Mouse (Mus musculus): ENCODE measurements around the gene Sema6c. TPM values are rescaled to one million over a fixed set of nuclear protein-coding genes. Genes with fewer than 3 reads are reported as not detected.
A peak's percentile ranks its signal among the peaks of the same experiment; 100 is the strongest.

The Sema6c gene
- polyA plus RNA-seq, 1 experiment from 2014 or later, result 26.0 TPM

GRCm38 (mm10) chr3:95140289-95140595, 20.0 kb upstream of the Sema6c start:
- ATAC-seq (ENCODE audit: low read depth), result no peak
- 0 out of 2 replicates have a peak, but pooled peaks cover 5% of the 10 kb centered on the region for H3K36me3 ChIP-seq (ENCODE audit: control insufficient read depth, insufficient read depth, low read length)
- H3K4me1 ChIP-seq (ENCODE audit: control insufficient read depth, insufficient read depth, low read length), result peaks cover 4% of the 10 kb centered on the region; the same call in 1 of the 2 replicates
- no peaks in the 10 kb centered on the region for H3K27me3 ChIP-seq (ENCODE audit: control insufficient read depth, insufficient read depth, low read length)
- no peaks in the 10 kb centered on the region for H3K9me3 ChIP-seq (ENCODE audit: control insufficient read depth, low read length)
- H3K4me3 ChIP-seq (ENCODE audit: low read depth, low read length), result no peak overlapping the region
- no peak overlapping the region for H3K9ac ChIP-seq (replicated peaks; ENCODE audit: low read depth, low read length)
- no peak overlapping the region for H3K27ac ChIP-seq (ENCODE audit: low read depth, low read length)
- H3K4me2 ChIP-seq (ENCODE audit: low read depth, low read length), result no peak overlapping the region
- WGBS, result 63% methylated on average over 18 of the region's 18 CpGs

- H3K4me3 ChIP-seq (ENCODE audit: low read depth, low read length), result no peak overlapping the region
- H3K27me3 ChIP-seq (ENCODE audit: control insufficient read depth, insufficient read depth, low read length), result no peaks in the 10 kb centered on the region
- no peak overlapping the region for H3K4me2 ChIP-seq (ENCODE audit: low read depth, low read length)
- no peaks in the 10 kb centered on the region for H3K4me1 ChIP-seq (ENCODE audit: control insufficient read depth, insufficient read depth, low read length)
- 83% methylated on average over 6 of the region's 6 CpGs for WGBS
- ATAC-seq (ENCODE audit: low read depth), result no peak
- H3K9ac ChIP-seq (replicated peaks; ENCODE audit: low read depth, low read length), result no peak overlapping the region
- H3K27ac ChIP-seq (ENCODE audit: low read depth, low read length), result no peak overlapping the region
- 0 out of 2 replicates have a peak, but pooled peaks cover 5% of the 10 kb centered on the region for H3K36me3 ChIP-seq (ENCODE audit: control insufficient read depth, insufficient read depth, low read length)
- H3K9me3 ChIP-seq (ENCODE audit: control insufficient read depth, low read length), result no peaks in the 10 kb centered on the region
These were observed 19.5 kb upstream of the Sema6c start for GRCm38 (mm10) chr3:95140795-95141194.

- no peak overlapping the region for H3K4me3 ChIP-seq (ENCODE audit: low read depth, low read length)
- no peak overlapping the region for H3K4me2 ChIP-seq (ENCODE audit: low read depth, low read length)
- WGBS, result 92% methylated on average over 9 of the region's 9 CpGs
- no peaks in the 10 kb centered on the region for H3K27me3 ChIP-seq (ENCODE audit: control insufficient read depth, insufficient read depth, low read length)
- no peaks in the 10 kb centered on the region for H3K4me1 ChIP-seq (ENCODE audit: control insufficient read depth, insufficient read depth, low read length)
- H3K27ac ChIP-seq (ENCODE audit: low read depth, low read length), result no peak overlapping the region
- 0 out of 2 replicates have a peak, but pooled peaks cover 5% of the 10 kb centered on the region for H3K36me3 ChIP-seq (ENCODE audit: control insufficient read depth, insufficient read depth, low read length)
- H3K9me3 ChIP-seq (ENCODE audit: control insufficient read depth, low read length), result no peaks in the 10 kb centered on the region
- ATAC-seq (ENCODE audit: low read depth), result no peak
- no peak overlapping the region for H3K9ac ChIP-seq (replicated peaks; ENCODE audit: low read depth, low read length)
These were observed 18.8 kb upstream of the Sema6c start for GRCm38 (mm10) chr3:95141474-95141873.

GRCm38 (mm10) chr3:95141952-95142616, 18.2 kb upstream of the Sema6c start, which contains the start of gene Tnfaip8l2:
Tnfaip8l2 (minus strand) TSS chr3:95142360.
- Histone ChIP-seq H3K4me1 (ENCODE audit: control insufficient read depth, insufficient read depth, low read length) (no peaks in the 10 kb centered on the region), H3K27ac (ENCODE audit: low read depth, low read length) (no peak within 1 kb of the TSS), H3K27me3 (ENCODE audit: control insufficient read depth, insufficient read depth, low read length) (no peaks in the 10 kb centered on the region), H3K4me3 (ENCODE audit: low read depth, low read length) (no peak within 1 kb of the TSS), H3K4me2 (ENCODE audit: low read depth, low read length) (no peak within 1 kb of the TSS), H3K9me3 (ENCODE audit: control insufficient read depth, low read length) (no peaks in the 10 kb centered on the region), H3K36me3 (ENCODE audit: control insufficient read depth, insufficient read depth, low read length) (0 out of 2 replicates have a peak, but pooled peaks cover 5% of the 10 kb centered on the region), H3K9ac (replicated peaks; ENCODE audit: low read depth, low read length) (no peak within 1 kb of the TSS)
- ATAC-seq (ENCODE audit: low read depth), result no peak
- 83% methylated on average over 10 of the region's 10 CpGs for whole genome bisulfite sequencing

GRCm38 (mm10) chr3:95142617-95143011, 17.6 kb upstream of the Sema6c start:
- Histone ChIP-seq H3K9me3 (ENCODE audit: control insufficient read depth, low read length) (no peaks in the 10 kb centered on the region), H3K27me3 (ENCODE audit: control insufficient read depth, insufficient read depth, low read length) (no peaks in the 10 kb centered on the region), H3K4me2 (ENCODE audit: low read depth, low read length) (no peak overlapping the region), H3K36me3 (ENCODE audit: control insufficient read depth, insufficient read depth, low read length) (0 out of 2 replicates have a peak, but pooled peaks cover 5% of the 10 kb centered on the region), H3K27ac (ENCODE audit: low read depth, low read length) (no peak overlapping the region), H3K4me1 (ENCODE audit: control insufficient read depth, insufficient read depth, low read length) (no peaks in the 10 kb centered on the region), H3K9ac (replicated peaks; ENCODE audit: low read depth, low read length) (no peak overlapping the region), H3K4me3 (ENCODE audit: low read depth, low read length) (no peak overlapping the region)
- peak; percentile 81; the same call in 1 of the 2 replicates for ATAC-seq (ENCODE audit: low read depth)
- 11% methylated on average over 5 of the region's 5 CpGs for WGBS

- H3K36me3 ChIP-seq (ENCODE audit: control insufficient read depth, insufficient read depth, low read length), result no peaks in the 10 kb centered on the region
- H3K4me2 ChIP-seq (ENCODE audit: low read depth, low read length), result no peak overlapping the region
- WGBS, result 27% methylated on average over 3 of the region's 3 CpGs
- H3K4me1 ChIP-seq (ENCODE audit: control insufficient read depth, insufficient read depth, low read length), result no peaks in the 10 kb centered on the region
- no peaks in the 10 kb centered on the region for H3K27me3 ChIP-seq (ENCODE audit: control insufficient read depth, insufficient read depth, low read length)
- no peaks in the 10 kb centered on the region for H3K9me3 ChIP-seq (ENCODE audit: control insufficient read depth, low read length)
- no peak for ATAC-seq (ENCODE audit: low read depth)
- H3K9ac ChIP-seq (replicated peaks; ENCODE audit: low read depth, low read length), result no peak overlapping the region
- H3K27ac ChIP-seq (ENCODE audit: low read depth, low read length), result no peak overlapping the region
- no peak overlapping the region for H3K4me3 ChIP-seq (ENCODE audit: low read depth, low read length)
These were observed 12.3 kb upstream of the Sema6c start for GRCm38 (mm10) chr3:95147924-95148323.

- 50% methylated on average over 4 of the region's 4 CpGs for WGBS
These were observed 6.4 kb upstream of the Sema6c start for GRCm38 (mm10) chr3:95153874-95154273.

GRCm38 (mm10) chr3:95159511-95159986, 708 bp upstream of the Sema6c start:
- Histone ChIP-seq H3K4me2 (ENCODE audit: low read depth, low read length) (peak overlapping the region; percentile 78), H3K9ac (replicated peaks; ENCODE audit: low read depth, low read length) (peak overlapping the region; percentile 64), H3K4me3 (ENCODE audit: low read depth, low read length) (peak overlapping the region; percentile 60), H3K9me3 (ENCODE audit: control insufficient read depth, low read length) (no peaks in the 10 kb centered on the region), H3K27ac (ENCODE audit: low read depth, low read length) (peak overlapping the region; percentile 2; the same call in 1 of the 2 replicates), H3K36me3 (ENCODE audit: control insufficient read depth, insufficient read depth, low read length) (peaks cover 3% of the 10 kb centered on the region; the same call in 1 of the 2 replicates), H3K27me3 (ENCODE audit: control insufficient read depth, insufficient read depth, low read length) (no peaks in the 10 kb centered on the region), H3K4me1 (ENCODE audit: control insufficient read depth, insufficient read depth, low read length) (peaks cover 24% of the 10 kb centered on the region)
- 17% methylated on average over 8 of the region's 8 CpGs for WGBS
- peak; percentile 5; the same call in 1 of the 2 replicates for ATAC-seq (ENCODE audit: low read depth)

More at GRCm38 (mm10) chr3:95153874-95154273, 6.4 kb upstream of the Sema6c start:
- Histone ChIP-seq H3K4me3 (ENCODE audit: low read depth, low read length) (no peak overlapping the region), H3K27ac (ENCODE audit: low read depth, low read length) (no peak overlapping the region), H3K9me3 (ENCODE audit: control insufficient read depth, low read length) (no peaks in the 10 kb centered on the region), H3K36me3 (ENCODE audit: control insufficient read depth, insufficient read depth, low read length) (no peaks in the 10 kb centered on the region), H3K4me2 (ENCODE audit: low read depth, low read length) (no peak overlapping the region), H3K27me3 (ENCODE audit: control insufficient read depth, insufficient read depth, low read length) (no peaks in the 10 kb centered on the region), H3K4me1 (ENCODE audit: control insufficient read depth, insufficient read depth, low read length) (no peaks in the 10 kb centered on the region), H3K9ac (replicated peaks; ENCODE audit: low read depth, low read length) (no peak overlapping the region)
- ATAC-seq (ENCODE audit: low read depth), result no peak

GRCm38 (mm10) chr3:95161041-95161551, 839 bp downstream of the Sema6c start:
- Histone ChIP-seq H3K9me3 (ENCODE audit: control insufficient read depth, low read length) (no peaks in the 10 kb centered on the region), H3K4me1 (ENCODE audit: control insufficient read depth, insufficient read depth, low read length) (peaks cover 24% of the 10 kb centered on the region), H3K27me3 (ENCODE audit: control insufficient read depth, insufficient read depth, low read length) (no peaks in the 10 kb centered on the region), H3K36me3 (ENCODE audit: control insufficient read depth, insufficient read depth, low read length) (peaks cover 17% of the 10 kb centered on the region), H3K4me3 (ENCODE audit: low read depth, low read length) (peak overlapping the region; percentile 60), H3K27ac (ENCODE audit: low read depth, low read length) (peak overlapping the region; percentile 65), H3K9ac (replicated peaks; ENCODE audit: low read depth, low read length) (peak overlapping the region; percentile 64), H3K4me2 (ENCODE audit: low read depth, low read length) (peak overlapping the region; percentile 78)
- under 1% methylated on average over 30 of the region's 30 CpGs for WGBS
- 0 out of 2 replicates have a peak, but pooled peaks have one; percentile 13 for ATAC-seq (ENCODE audit: low read depth)
